Mouse (Mus musculus): ENCODE data around the gene Cd320.
"Not testable (repeated sequence)": the region's sequence is repeated elsewhere in the genome, so short reads cannot be mapped to it uniquely, and the experiment has no call there.

Gene Cd320

GRCm38 (mm10) chr17:33842966-33843795 is at the start of gene Cd320:
Cd320 (plus strand) TSS chr17:33843091.
- DNase-seq (ENCODE audit: low spot score) = peak; percentile 91

- DNase-seq (ENCODE audit: low spot score) = no peak
Measured at GRCm38 (mm10) chr17:33798306-33798705, 44.6 kb upstream of the Cd320 start.

DNA sequence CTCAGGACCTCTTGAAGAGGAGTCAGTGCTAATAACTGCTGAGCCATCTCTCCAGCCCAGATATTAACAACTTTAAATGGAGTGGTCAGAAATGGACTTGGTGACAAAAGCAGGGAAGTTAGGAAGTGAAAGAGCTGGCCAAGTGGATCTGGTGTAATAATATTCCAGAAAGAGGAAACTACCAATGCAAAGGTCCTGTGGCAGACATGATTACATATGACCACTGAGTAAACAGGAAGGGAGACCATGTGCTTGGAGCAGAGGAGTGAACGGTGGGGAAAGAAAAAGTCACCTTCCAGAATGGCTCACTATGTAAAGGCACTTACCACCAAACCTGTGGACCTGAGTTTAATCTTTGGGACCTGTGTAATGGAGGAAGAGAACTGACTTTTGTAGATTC is 43.6 kb upstream of the Cd320 start:
- DNase-seq (ENCODE audit: low spot score) = no peak

DNA sequence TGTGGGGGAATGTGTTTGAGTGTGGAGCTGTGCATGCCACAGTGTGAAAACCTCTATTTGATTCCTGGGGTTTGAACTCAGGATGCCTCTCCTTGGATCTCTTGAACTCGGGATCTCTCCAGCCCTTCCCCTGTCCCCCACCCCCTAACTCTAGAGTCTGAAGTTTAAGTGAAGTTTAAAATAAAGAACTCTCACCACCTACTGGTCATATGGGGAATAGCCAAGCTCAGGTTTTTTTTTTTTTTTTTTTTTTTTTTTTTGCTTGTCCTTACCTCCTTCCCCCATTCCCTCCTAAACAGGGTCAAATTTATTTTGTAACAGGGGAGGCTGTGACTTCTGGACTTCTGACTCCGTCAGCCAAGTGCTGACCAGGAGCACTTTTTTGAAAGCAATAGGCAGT is 40.7 kb upstream of the Cd320 start:
- no peak for DNase-seq (ENCODE audit: low spot score)

- no peak for DNase-seq (ENCODE audit: low spot score)
Measured at GRCm38 (mm10) chr17:33804205-33804604, 38.7 kb upstream of the Cd320 start.

GRCm38 (mm10) chr17:33804745-33805144 is 38.1 kb upstream of the Cd320 start:
- no peak for DNase-seq (ENCODE audit: low spot score)

- DNase-seq (ENCODE audit: low spot score) = no peak
Measured at GRCm38 (mm10) chr17:33807181-33807888, 35.6 kb upstream of the Cd320 start.

DNA sequence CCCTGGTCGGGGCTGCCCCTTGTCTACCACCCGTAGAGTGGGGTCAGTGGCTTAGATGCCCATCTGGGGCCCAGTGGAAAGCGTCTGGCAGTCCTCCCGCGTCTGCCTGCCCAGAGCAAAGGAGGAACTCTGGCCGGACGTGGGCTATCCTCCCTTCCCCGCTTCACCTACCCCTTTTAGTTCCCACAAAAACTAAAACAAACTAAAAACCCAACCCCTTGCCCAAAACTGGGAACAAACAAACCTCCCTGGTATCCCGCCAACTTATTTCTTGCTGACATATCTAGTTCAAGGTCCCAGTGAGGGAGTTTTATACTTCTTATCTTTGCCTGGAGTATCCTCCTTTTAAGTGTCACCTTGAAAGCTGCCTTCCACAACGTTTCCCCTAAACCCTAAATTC is 34.7 kb upstream of the Cd320 start:
- DNase-seq (ENCODE audit: low spot score) = no peak

DNA sequence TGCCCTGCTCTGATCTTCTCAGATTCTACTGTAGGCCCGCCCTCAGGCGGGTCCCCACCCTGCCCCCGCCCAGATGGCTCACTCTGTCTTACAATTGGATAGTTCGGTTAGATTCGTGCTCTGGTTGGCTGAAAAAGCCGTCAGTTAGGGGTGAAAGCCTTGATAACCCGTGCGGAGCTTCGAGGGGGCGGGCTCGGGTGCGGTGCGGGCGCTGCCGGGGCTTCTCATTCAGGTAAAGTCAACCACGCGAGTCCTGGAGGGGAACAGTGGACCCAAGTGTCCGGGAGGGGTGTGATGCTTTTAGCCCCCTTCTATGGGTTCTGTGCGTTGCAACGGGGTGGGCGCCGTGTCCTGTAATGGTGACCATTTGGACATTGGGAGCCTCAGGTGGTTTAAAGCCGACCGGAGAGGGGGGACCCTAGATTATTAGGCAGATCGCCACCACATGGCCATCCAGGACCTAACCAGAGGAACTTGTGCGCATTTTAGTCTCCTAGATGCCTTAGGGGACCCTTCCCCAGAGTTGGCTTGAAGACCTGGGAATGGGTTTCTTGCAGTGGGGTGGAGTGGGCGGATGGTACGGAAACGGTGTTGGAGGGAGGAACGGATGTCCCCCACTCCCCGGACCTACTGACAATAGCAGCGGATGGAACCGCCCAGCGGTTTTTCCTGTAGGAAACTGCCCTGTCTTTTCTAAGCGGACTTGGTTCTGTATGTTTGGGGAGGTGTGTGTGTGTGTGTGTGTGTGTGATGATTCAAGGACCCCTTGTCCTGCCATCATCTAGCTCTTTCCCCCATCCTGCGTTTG is 32.4 kb upstream of the Cd320 start, which contains the start of gene Kank3:
TSS of gene Kank3 (plus strand) at position 186 of the 808 bp plus-strand sequence.
- DNase-seq (ENCODE audit: low spot score) = peak; percentile 95

- DNase-seq (ENCODE audit: low spot score) = no peak
Measured at GRCm38 (mm10) chr17:33811142-33811516, 31.8 kb upstream of the Cd320 start.

DNA sequence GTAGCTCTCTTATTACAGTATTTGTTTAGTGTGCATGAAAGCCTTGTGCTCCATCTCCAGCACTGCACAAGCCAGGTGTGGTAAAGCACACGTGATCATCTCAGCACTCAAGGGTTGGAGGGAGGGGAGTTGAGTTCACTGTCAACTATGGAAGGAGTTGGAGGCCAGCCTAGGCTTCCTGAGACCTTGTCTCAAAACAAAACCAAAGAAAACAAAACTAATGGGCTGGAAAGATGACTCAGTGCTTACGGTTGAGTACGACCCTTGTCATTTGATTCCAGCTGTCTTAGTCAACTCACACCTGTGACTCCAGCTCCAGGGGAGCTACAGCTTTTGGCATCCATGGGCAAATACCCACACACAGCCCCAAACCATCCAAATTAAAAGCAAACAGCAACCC is 30.4 kb upstream of the Cd320 start:
- DNase-seq (ENCODE audit: low spot score) = no peak

DNA sequence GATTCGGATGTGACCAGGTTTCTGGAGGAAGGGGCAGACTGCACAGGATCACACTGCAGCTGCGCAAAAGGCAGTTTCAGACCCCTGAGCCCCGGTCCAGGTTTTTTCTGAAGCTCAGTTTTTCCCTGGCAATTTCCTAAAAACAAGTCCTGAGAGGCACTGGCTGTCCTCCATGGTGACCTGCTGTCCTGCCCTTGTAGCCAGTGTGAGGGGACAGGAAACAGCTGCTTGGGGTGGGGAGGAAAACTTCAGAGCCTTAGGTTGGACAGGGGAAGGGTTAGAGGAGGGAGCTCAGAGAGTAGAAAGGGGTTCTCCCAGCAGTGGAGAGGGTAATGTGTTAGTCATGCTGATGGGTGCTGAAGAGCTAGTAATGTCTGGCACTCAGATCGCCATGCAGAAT is 29.9 kb upstream of the Cd320 start:
- DNase-seq (ENCODE audit: low spot score) = no peak

DNA sequence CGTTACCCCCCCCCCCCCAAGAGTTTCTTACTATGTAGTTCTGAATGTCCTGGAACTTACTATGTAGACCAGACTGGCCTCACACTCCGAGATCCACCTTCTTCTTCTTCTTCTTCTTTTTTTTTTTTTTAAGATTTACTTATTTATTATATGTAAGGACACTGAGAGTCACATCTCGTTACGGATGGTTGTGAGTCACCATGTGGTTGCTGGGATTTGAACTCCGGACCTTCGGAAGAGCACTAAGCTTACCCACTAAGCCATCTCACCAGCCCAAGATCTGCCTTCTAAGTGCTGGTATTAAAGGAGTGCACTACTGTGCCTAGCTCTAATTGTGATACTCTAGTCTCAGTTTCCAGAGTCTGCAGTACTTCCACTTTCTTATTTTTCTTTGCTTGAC is 27.5 kb upstream of the Cd320 start:
- DNase-seq (ENCODE audit: low spot score) = no peak

DNA sequence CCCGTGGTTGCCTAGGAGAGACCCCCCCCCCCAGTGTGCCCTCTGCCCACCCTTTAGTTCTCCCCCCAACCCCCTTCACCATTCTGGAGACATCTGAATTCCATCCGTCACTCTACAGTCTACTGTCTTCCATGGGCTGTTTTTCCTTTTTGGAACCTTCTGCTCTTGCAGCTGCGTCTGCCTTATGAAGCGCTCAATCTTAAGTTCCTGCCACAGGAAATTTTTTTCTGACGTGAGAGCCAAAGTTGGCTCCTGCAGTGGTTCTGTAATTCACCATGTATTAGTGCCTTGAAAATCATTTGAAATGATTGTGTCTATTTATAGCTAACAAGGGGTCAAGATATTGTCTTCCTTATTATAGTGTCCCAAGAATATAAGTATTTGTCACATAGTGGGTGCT is 26.3 kb upstream of the Cd320 start:
- DNase-seq (ENCODE audit: low spot score) = no peak

DNA sequence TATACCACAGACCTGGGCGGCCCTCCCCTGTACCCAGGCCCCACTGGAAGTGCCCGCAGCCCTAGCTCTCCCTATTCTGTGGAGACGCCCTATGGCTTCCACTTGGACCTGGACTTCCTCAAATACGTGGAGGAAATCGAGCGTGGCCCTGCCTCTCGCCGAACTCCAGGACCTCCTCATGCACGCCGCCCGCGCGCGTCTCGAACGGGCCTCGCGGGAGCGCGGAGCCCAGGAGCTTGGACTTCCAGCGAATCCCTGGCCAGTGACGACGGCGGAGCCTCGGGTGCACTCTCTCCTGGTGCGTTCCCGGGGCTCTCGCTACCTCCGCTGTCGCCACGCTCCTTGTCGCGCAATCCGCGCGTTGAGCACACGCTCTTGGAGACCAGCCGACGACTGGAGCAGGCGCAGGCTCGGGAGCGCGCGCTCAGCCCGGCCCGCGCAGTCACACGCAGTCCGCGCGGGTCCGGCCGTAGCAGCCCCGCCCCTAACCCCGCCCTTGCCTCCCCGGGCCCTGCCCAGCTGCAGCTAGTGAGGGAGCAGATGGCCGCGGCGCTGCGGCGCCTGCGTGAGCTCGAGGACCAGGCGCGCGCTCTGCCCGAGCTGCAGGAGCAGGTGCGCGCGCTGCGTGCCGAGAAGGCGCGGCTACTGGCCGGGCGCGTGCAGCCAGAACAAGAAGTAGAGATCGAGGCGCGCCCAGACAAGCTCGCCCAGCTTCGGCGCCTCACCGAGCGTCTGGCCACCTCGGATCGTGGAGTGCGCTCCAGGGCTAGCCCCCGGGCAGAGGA is 25.5 kb upstream of the Cd320 start:
- peak; percentile 95 for DNase-seq (ENCODE audit: low spot score)

- no peak for DNase-seq (ENCODE audit: low spot score)
Measured at GRCm38 (mm10) chr17:33817969-33818643, 24.8 kb upstream of the Cd320 start.

DNA sequence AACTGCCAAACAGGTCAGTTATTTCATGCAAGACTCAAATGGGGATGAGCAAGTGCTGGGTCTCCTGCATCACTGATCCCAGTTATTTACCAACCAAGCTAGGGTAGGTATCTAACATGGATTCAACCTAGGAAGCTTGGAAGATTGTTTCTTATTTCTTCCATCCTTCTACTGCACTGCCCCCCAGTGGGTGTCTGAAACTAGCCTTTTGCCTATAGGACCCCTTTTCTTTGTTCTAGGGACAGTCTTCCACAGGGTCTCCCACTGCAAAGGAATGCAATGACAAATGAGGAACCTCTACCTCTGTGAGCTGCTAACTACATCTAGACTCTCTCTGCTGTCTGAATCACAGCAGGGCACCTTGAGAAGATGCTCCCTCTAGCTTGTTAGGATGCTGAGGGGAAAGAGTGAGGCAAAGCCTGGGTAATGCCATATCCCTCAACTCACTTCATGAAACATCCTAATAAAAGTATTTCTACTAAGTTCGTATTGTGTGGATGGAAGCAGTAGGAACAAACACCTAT is 20.4 kb upstream of the Cd320 start:
- no peak for DNase-seq (ENCODE audit: low spot score)

GRCm38 (mm10) chr17:33823171-33823570 is 19.7 kb upstream of the Cd320 start:
- not testable (repeated sequence) for DNase-seq (ENCODE audit: low spot score)

DNA sequence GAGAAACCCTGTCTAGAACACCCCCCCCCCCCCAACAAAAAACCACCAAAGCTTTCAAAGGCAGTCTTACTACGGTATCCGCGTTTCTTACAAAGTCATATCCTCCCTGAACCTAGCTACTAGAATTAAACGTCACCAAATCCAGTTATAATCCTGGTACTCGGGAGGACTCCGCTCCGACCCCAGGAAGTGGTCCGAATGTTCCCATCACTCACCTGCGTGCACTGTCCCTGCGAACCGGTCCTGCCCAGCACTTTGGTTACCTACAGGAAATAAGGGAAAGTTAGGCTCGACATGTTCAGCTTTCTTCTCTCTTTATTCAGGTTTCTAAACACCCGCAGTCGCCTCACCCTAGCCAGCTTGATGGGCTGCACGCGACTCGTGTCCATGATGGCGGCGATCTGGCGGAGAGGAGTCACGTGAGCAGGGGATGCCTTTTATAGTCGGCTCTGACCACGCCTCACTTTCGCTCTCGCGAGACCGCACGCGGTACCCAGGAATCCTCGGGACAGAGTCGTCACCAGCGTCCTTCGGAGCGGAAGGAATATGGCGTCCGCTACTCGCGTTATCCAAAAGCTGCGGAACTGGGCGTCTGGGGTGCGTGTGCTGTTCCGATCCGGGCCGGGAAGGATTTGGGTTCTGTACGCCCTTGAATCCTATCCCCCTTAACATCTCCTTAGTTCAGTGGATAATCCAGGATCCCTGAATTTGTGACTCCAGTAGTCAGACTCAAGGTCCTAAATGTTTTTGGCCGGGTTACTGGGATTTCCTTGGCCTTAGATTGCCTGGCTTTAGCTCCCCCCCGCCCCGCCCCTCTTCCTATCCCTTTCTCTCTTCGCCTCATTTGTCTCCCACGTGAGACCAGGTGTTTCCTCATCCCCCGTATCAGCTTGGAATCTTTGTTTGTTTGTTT is 18.6 kb upstream of the Cd320 start, which contains the start of the genes Rps28 and Ndufa7:
TSS of gene Rps28 (minus strand) at position 479 of the 913 bp plus-strand sequence.
TSS of gene Ndufa7 (plus strand) at position 489 of the 913 bp plus-strand sequence.
- DNase-seq (ENCODE audit: low spot score) = peak; percentile 95

GRCm38 (mm10) chr17:33824997-33825330 is 17.9 kb upstream of the Cd320 start:
- DNase-seq (ENCODE audit: low spot score) = not testable (repeated sequence)

Data from yolk sac, embryonic 10.5 days (tissue).